8 mouse cellular contexts compared by ENCODE assay signal in the genomic region with DNA sequence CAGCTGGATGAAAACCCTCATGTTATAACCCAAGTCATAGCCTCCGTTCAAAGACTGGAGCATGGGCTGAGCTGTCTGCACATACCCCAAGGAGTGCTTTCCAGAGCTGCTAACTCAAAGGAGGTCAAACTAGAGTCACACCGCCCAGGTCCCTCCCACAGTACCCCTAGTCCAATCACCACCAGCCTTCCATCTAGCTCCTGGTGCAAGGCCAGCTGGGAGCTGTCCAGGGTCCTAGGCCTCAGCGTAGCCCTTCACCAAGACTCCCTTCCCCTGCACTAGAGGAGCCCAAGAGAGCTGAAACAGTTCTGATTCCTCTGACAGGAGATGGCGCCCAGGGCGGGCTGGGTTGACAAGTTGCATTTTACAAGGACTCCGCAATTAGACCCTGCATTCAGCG. TPM values are rescaled to one million over a fixed set of nuclear protein-coding genes. Genes with fewer than 3 reads are reported as not detected.
DNase-seq lines count a peak whose midpoint lies in the region; ATAC-seq and TF ChIP-seq lines count a peak whose summit lies in the region.

No protein-coding gene starts in this region.

- 0 out of 2 replicates have a peak, but pooled peaks have one; percentile 4 for TF ChIP-seq CTCF in liver, embryonic 14.5 days (IDR thresholded peaks at IDR 0.05; ENCODE audit: low read depth)

- H3K36me3 ChIP-seq in midbrain, embryonic 10.5 days, result no peaks in the 10 kb centered on the region
- H3K36me3 ChIP-seq in midbrain, embryonic 15.5 days (replicated peaks), result no peaks in the 10 kb centered on the region
- no peaks in the 10 kb centered on the region for H3K36me3 ChIP-seq in liver, embryonic 14.5 days (replicated peaks; ENCODE audit: control insufficient read depth, insufficient read depth, low read depth)

- H3K27ac ChIP-seq in midbrain, embryonic 10.5 days (replicated peaks), result no peak overlapping the region
- H3K27ac ChIP-seq in midbrain, embryonic 15.5 days, result no peak overlapping the region
- H3K27ac ChIP-seq in liver, embryonic 14.5 days, result no peak overlapping the region

- DNase-seq in midbrain, embryonic 10.5 days (ENCODE audit: low spot score), result peak; percentile 71
- peak; percentile 90 for DNase-seq in embryo, embryonic 11.5 days (ENCODE audit: low read depth, low spot score)
- peak; percentile 14 for DNase-seq in heart, adult 8-10 months (ENCODE audit: low spot score)
- DNase-seq in kidney, adult 11 months, result peak; percentile 67
- peak; percentile 28 to 36 (median 28) for DNase-seq in liver, embryonic 14.5 days (ENCODE audit: low read depth in 3 of 3, low spot score in 3 of 3)
- peak; percentile 82 for DNase-seq in ovary, postnatal 36 days (ENCODE audit: low spot score)
- DNase-seq in yolk sac, embryonic 10.5 days (ENCODE audit: low spot score), result peak; percentile 83

- 6% methylated on average over 7 of the region's 7 CpGs for WGBS in midbrain, embryonic 10.5 days
- 12% methylated on average over 7 of the region's 7 CpGs for WGBS in midbrain, embryonic 15.5 days
- 8% methylated on average over 7 of the region's 7 CpGs for WGBS in liver, embryonic 14.5 days (ENCODE audit: insufficient replicate concordance)

- no peak overlapping the region for H3K4me3 ChIP-seq in midbrain, embryonic 10.5 days
- H3K4me3 ChIP-seq in midbrain, embryonic 15.5 days, result no peak overlapping the region
- H3K4me3 ChIP-seq in liver, embryonic 14.5 days (ENCODE audit: insufficient read depth in 1 of 2, low read depth in 2 of 2, low read length in 2 of 2), result no peak overlapping the region

- no peak overlapping the region for H3K9ac ChIP-seq in midbrain, embryonic 15.5 days
- H3K9ac ChIP-seq in liver, embryonic 14.5 days (replicated peaks), result no peak overlapping the region

- peaks cover 12% of the 10 kb centered on the region for H3K4me1 ChIP-seq in midbrain, embryonic 10.5 days
- no peaks in the 10 kb centered on the region for H3K4me1 ChIP-seq in midbrain, embryonic 15.5 days
- no peaks in the 10 kb centered on the region for H3K4me1 ChIP-seq in liver, embryonic 14.5 days (replicated peaks; ENCODE audit: control insufficient read depth in 2 of 2, insufficient read depth in 2 of 2, low read length in 1 of 2)

- H3K27me3 ChIP-seq in midbrain, embryonic 10.5 days (ENCODE audit: low read depth, poor library complexity, severe bottlenecking), result no peaks in the 10 kb centered on the region
- H3K27me3 ChIP-seq in midbrain, embryonic 15.5 days (replicated peaks), result no peaks in the 10 kb centered on the region
- H3K27me3 ChIP-seq in liver, embryonic 14.5 days (ENCODE audit: control insufficient read depth, insufficient read depth, low read length), result no peaks in the 10 kb centered on the region

- no peak for ATAC-seq in midbrain, embryonic 15.5 days (replicated peaks)
- ATAC-seq in liver, embryonic 14.5 days (ENCODE audit: insufficient read depth), result no peak

- no peaks in the 10 kb centered on the region for H3K9me3 ChIP-seq in midbrain, embryonic 10.5 days (replicated peaks)
- no peaks in the 10 kb centered on the region for H3K9me3 ChIP-seq in midbrain, embryonic 15.5 days
- no peaks in the 10 kb centered on the region for H3K9me3 ChIP-seq in liver, embryonic 14.5 days (ENCODE audit: control insufficient read depth, low read length)

- H3K4me2 ChIP-seq in midbrain, embryonic 15.5 days, result no peak overlapping the region
- H3K4me2 ChIP-seq in liver, embryonic 14.5 days (ENCODE audit: low read depth), result no peak overlapping the region

- TF ChIP-seq EP300 in liver, embryonic 14.5 days (IDR thresholded peaks at IDR 0.05; ENCODE audit: low read depth), result no peak

RNA-seq across cellular contexts. Expression of gene Crhr1, which starts 18.0 kb away (rescaled TPM):
- polyA plus RNA-seq in midbrain, embryonic 10.5 days (2016; fragmentation: Nextera tagmentation; extraction: Ambion mirVana), result 0.10 and 0.12 TPM in 2 replicates
- polyA plus RNA-seq in midbrain, embryonic 15.5 days (2015; fragmentation: Nextera tagmentation; extraction: Ambion mirVana), result 7.5 and 8.6 TPM in 2 replicates
- not detected for total RNA-seq in heart, adult 8-10 months (2022)
- not detected in 2 replicates for polyA plus RNA-seq in liver, embryonic 14.5 days (2012; rRNA removed)
- polyA plus RNA-seq in liver, embryonic 14.5 days (2014; fragmentation: Nextera tagmentation; extraction: Ambion mirVana), result not detected in 2 replicates

Comparison
In these comparisons a context has a peak if more than half of its experiments do, and no peak if none do; other contexts are left out.
1. DNase-seq: peak in every context shown above with its lines; median percentile 90 in embryo, embryonic 11.5 days; 83 in yolk sac, embryonic 10.5 days; 82 in ovary, postnatal 36 days; 71 in midbrain, embryonic 10.5 days; 67 in kidney, adult 11 months; 28 in liver, embryonic 14.5 days; 14 in heart, adult 8-10 months.